Mouse (Mus musculus): ENCODE data around the gene Fhit. TPM values are rescaled to one million over a fixed set of nuclear protein-coding genes. Genes with fewer than 3 reads are reported as not detected.

Fhit gene
- total and polyA plus RNA-seq, 2 experiments from 2014 or later: 2.5 to 12.5 TPM

DNA sequence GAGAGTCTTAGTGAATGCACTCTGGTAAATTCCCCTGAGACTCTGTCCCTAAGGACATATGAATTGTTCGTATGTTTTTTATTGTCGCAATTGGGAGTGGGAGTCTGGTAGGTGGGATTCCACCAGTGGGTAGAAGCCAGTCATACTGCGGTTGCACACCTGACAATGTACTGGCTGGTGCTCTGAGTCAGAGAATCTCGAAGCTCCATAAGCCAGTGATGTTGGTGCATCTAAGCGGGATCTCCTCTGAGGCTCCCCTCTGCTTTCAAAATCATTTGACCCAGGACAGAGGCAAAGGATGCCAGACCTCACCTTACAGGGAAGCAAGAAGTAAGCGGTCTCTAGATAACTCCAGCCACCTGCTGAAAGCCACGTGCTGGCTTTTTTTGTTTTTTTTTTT, 1518.1 kb downstream of the Fhit start:
- no peak for DNase-seq (ENCODE audit: low spot score)
- ATAC-seq: no peak
- H3K4me3 ChIP-seq (ENCODE audit: low read length): no peak overlapping the region
- H3K9ac ChIP-seq (replicated peaks; ENCODE audit: low read length): no peak overlapping the region
- 0 out of 2 replicates have a peak, but pooled peaks cover 4% of the 10 kb centered on the region for H3K4me1 ChIP-seq (ENCODE audit: insufficient read depth, low read length)
- WGBS: 48% methylated on average over 7 of the region's 7 CpGs
- H3K9me3 ChIP-seq (ENCODE audit: low read length): no peaks in the 10 kb centered on the region
- no peak for TF ChIP-seq CTCF (IDR thresholded peaks at IDR 0.05; ENCODE audit: low read depth)
- no peaks in the 10 kb centered on the region for H3K36me3 ChIP-seq (ENCODE audit: insufficient read depth, low read length)
- no peaks in the 10 kb centered on the region for H3K27me3 ChIP-seq (ENCODE audit: insufficient read depth, low read length)
- no peak overlapping the region for H3K27ac ChIP-seq
- H3K4me2 ChIP-seq (ENCODE audit: low read depth, low read length): no peak overlapping the region

- DNase-seq (ENCODE audit: low spot score): no peak
- WGBS: 67% methylated on average over 6 of the region's 6 CpGs
- no peak for TF ChIP-seq CTCF (IDR thresholded peaks at IDR 0.05; ENCODE audit: low read depth)
- Histone ChIP-seq H3K4me3 (ENCODE audit: low read length) (no peak overlapping the region), H3K36me3 (ENCODE audit: insufficient read depth, low read length) (no peaks in the 10 kb centered on the region), H3K4me2 (ENCODE audit: low read depth, low read length) (no peak overlapping the region), H3K4me1 (ENCODE audit: insufficient read depth, low read length) (0 out of 2 replicates have a peak, but pooled peaks cover 4% of the 10 kb centered on the region), H3K27ac (no peak overlapping the region), H3K9me3 (ENCODE audit: low read length) (no peaks in the 10 kb centered on the region), H3K9ac (replicated peaks; ENCODE audit: low read length) (no peak overlapping the region), H3K27me3 (ENCODE audit: insufficient read depth, low read length) (no peaks in the 10 kb centered on the region)
- ATAC-seq: no peak
Observed at GRCm38 (mm10) chr14:9642628-9643027, 1519.2 kb downstream of the Fhit start.

- no peaks in the 10 kb centered on the region for H3K27me3 ChIP-seq (ENCODE audit: insufficient read depth, low read length)
- ATAC-seq: peak; percentile 41
- H3K9ac ChIP-seq (replicated peaks; ENCODE audit: low read length): no peak overlapping the region
- TF ChIP-seq CTCF (IDR thresholded peaks at IDR 0.05; ENCODE audit: low read depth): no peak
- DNase-seq (ENCODE audit: low spot score): no peak
- no peak overlapping the region for H3K27ac ChIP-seq
- H3K4me1 ChIP-seq (ENCODE audit: insufficient read depth, low read length): 0 out of 2 replicates have a peak, but pooled peaks cover 4% of the 10 kb centered on the region
- H3K9me3 ChIP-seq (ENCODE audit: low read length): no peaks in the 10 kb centered on the region
- no peaks in the 10 kb centered on the region for H3K36me3 ChIP-seq (ENCODE audit: insufficient read depth, low read length)
- no peak overlapping the region for H3K4me3 ChIP-seq (ENCODE audit: low read length)
- no peak overlapping the region for H3K4me2 ChIP-seq (ENCODE audit: low read depth, low read length)
- 27% methylated on average over 3 of the region's 3 CpGs for WGBS
Observed at GRCm38 (mm10) chr14:9642068-9642467, 1519.8 kb downstream of the Fhit start.

- no peak for DNase-seq (ENCODE audit: low spot score)
- ATAC-seq: peak; percentile 43; the same call in 1 of the 2 replicates
- 28% methylated on average over 1 of the region's 1 CpGs for WGBS
- Histone ChIP-seq H3K4me1 (ENCODE audit: insufficient read depth, low read length) (no peaks in the 10 kb centered on the region), H3K9me3 (ENCODE audit: low read length) (no peaks in the 10 kb centered on the region), H3K27me3 (ENCODE audit: insufficient read depth, low read length) (no peaks in the 10 kb centered on the region), H3K36me3 (ENCODE audit: insufficient read depth, low read length) (no peaks in the 10 kb centered on the region), H3K4me2 (ENCODE audit: low read depth, low read length) (no peak overlapping the region), H3K27ac (no peak overlapping the region), H3K4me3 (ENCODE audit: low read length) (no peak overlapping the region), H3K9ac (replicated peaks; ENCODE audit: low read length) (no peak overlapping the region)
- no peak for TF ChIP-seq CTCF (IDR thresholded peaks at IDR 0.05; ENCODE audit: low read depth)
Observed at GRCm38 (mm10) chr14:9634247-9634991, 1527.4 kb downstream of the Fhit start.

GRCm38 (mm10) chr14:9632537-9632936, 1529.3 kb downstream of the Fhit start:
- Histone ChIP-seq H3K36me3 (ENCODE audit: insufficient read depth, low read length) (no peaks in the 10 kb centered on the region), H3K27ac (no peak overlapping the region), H3K27me3 (ENCODE audit: insufficient read depth, low read length) (no peaks in the 10 kb centered on the region), H3K4me2 (ENCODE audit: low read depth, low read length) (no peak overlapping the region), H3K4me3 (ENCODE audit: low read length) (no peak overlapping the region), H3K4me1 (ENCODE audit: insufficient read depth, low read length) (no peaks in the 10 kb centered on the region), H3K9me3 (ENCODE audit: low read length) (no peaks in the 10 kb centered on the region), H3K9ac (replicated peaks; ENCODE audit: low read length) (no peak overlapping the region)
- DNase-seq (ENCODE audit: low spot score) (no peak), ATAC-seq (no peak)
- no peak for TF ChIP-seq CTCF (IDR thresholded peaks at IDR 0.05; ENCODE audit: low read depth)
- WGBS: 26% methylated on average over 3 of the region's 3 CpGs

DNA sequence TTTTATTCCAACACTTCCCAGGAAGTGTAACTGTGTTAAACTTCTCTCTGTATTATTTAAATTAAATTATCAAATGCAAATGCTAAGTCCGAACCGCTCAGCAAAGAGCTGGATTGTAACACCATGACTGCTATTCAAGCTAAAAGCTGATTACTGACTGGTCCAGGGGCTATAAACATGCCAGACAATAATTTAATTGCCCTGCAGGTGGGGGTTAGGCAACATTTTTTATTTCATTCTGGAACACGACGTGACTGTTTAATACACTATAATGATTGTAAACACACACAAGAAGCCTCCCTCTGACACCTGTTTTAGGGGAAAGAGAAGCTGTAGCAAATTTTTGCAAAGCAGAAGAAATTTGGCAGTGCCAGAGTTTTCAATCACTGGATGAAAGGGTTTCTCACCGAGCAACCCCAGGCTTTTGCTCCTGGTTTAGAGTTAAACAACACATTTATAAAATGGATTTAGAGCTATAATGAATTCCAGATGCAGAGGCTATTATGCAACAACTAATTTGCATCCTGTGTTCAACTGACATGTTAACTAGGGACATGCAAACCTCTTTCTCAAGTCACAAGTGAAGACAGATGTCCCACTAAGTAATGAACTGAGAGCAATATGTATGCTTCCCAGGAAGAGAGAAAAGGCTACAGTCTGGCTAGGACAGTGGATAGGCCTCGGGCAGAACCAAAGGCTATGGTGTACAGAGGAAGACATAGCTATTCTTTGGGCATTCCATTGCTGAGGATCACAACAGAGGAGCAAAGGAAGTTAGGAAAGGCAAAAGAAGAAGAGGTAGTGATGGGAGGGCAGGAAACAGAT, 1538.4 kb downstream of the Fhit start:
- Histone ChIP-seq H3K4me1 (ENCODE audit: insufficient read depth, low read length) (no peaks in the 10 kb centered on the region), H3K4me3 (ENCODE audit: low read length) (no peak overlapping the region), H3K9ac (replicated peaks; ENCODE audit: low read length) (no peak overlapping the region), H3K9me3 (ENCODE audit: low read length) (no peaks in the 10 kb centered on the region), H3K27me3 (ENCODE audit: insufficient read depth, low read length) (no peaks in the 10 kb centered on the region), H3K36me3 (ENCODE audit: insufficient read depth, low read length) (no peaks in the 10 kb centered on the region), H3K4me2 (ENCODE audit: low read depth, low read length) (no peak overlapping the region), H3K27ac (no peak overlapping the region)
- TF ChIP-seq CTCF (IDR thresholded peaks at IDR 0.05; ENCODE audit: low read depth): no peak
- ATAC-seq (no peak), DNase-seq (ENCODE audit: low spot score) (no peak)
- 40% methylated on average over 6 of the region's 6 CpGs for WGBS

Measured in hindbrain, postnatal 0 days (tissue).